Mouse (Mus musculus): ENCODE data around the gene Cd7.

DNA sequence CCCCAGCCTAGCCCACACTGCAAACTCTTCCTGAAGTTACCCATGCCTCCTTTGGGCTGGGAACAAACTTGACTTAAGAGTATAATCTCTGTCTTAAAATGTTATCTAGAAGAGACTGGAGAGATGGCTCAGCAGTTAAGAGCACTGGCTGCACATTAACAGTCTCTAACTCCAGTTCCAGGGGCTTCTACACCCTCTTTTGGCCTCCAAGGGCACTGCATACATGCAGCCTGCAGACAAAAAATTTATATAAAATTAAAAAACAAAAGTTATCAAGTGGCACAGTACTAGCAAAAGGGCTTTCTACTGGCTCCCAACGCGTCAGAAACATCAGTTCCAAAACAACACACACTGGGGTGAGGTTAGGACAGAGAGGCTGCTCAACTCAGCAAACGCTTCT, 51.6 kb downstream of the Cd7 start:
- TF ChIP-seq CTCF (IDR thresholded peaks at IDR 0.05; ENCODE audit: control insufficient read depth, insufficient read depth, low read length) (no peak), POLR2A (IDR thresholded peaks at IDR 0.05; ENCODE audit: borderline replicate concordance, control insufficient read depth, low read depth, low read length) (no peak)

Measured in bone marrow, adult 2 months (tissue).